Mouse (Mus musculus) liver, embryonic 13.5 days (tissue): ENCODE results near the gene Grm8. TPM values are rescaled to one million over a fixed set of nuclear protein-coding genes. Genes with fewer than 3 reads are reported as not detected.
A peak's percentile ranks its signal among the peaks of the same experiment; 100 is the strongest.

Source experiments
- ATAC-seq: fragments of 200-750 bp; cut with Nextera tagmentation; 2 replicates; pipeline ENCODE4 v1.8.0; 2017; ENCODE audit warnings: low read depth, mild to moderate bottlenecking, moderate number of reproducible peaks, moderate library complexity
- DNase-seq: peaks from one replicate; pipeline ENCODE4 v3.0.0; 2022
- H3K27ac ChIP-seq: fragments of 300-500 bp; sonication (generic); 2 replicates; pipeline ENCODE4 v1.5.1; 2015; ENCODE audit warnings: moderate library complexity, mild to moderate bottlenecking, inconsistent platforms
- H3K27me3 ChIP-seq: fragments of 300-500 bp; sonication (generic); 2 replicates; pipeline ENCODE4 v1.6.1; 2015; ENCODE audit warnings: mild to moderate bottlenecking, inconsistent platforms
- H3K36me3 ChIP-seq: fragments of 300-500 bp; sonication (generic); 2 replicates; pipeline ENCODE4 v1.6.1; 2015; ENCODE audit warnings: mild to moderate bottlenecking, inconsistent platforms
- H3K4me1 ChIP-seq: fragments of 300-500 bp; sonication (generic); replicated peaks from 2 replicates; pipeline ENCODE4 v1.6.1; 2015; ENCODE audit warnings: inconsistent platforms
- H3K4me2 ChIP-seq: fragments of 300-500 bp; sonication (generic); 2 replicates; pipeline ENCODE4 v1.6.1; 2015; ENCODE audit warnings: inconsistent platforms, mild to moderate bottlenecking, moderate library complexity
- H3K4me3 ChIP-seq: fragments of 300-500 bp; sonication (generic); replicated peaks from 2 replicates; pipeline ENCODE4 v1.5.1; 2015; ENCODE audit warnings: mild to moderate bottlenecking, inconsistent platforms
- H3K9ac ChIP-seq: fragments of 300-500 bp; sonication (generic); 2 replicates; pipeline ENCODE4 v1.6.1; 2015; ENCODE audit warnings: mild to moderate bottlenecking, inconsistent platforms
- H3K9me3 ChIP-seq: fragments of 300-500 bp; sonication (generic); replicated peaks from 2 replicates; pipeline ENCODE4 v1.6.1; 2016; ENCODE audit warnings: inconsistent platforms
- WGBS: fragments of 180-500 bp; shearing (Covaris S2); methylation state at CpG from one replicate; pipeline ENCODE4 v1.1.7; 2015; ENCODE audit not compliant: insufficient replicate concordance; 5-methylcytosine and 5-hydroxymethylcytosine counted together
- polyA plus RNA-seq: library from polyadenylated mRNA; unstranded; fragments of >200 nt; fragmentation: Nextera tagmentation; extraction: Ambion mirVana; gene quantifications from 2 replicates; pipeline ENCODE4 v1.2.1, GENCODE M21; 2015

Grm8 gene
- polyA plus RNA-seq, 1 experiment from 2014 or later, result 0.05 TPM

DNA sequence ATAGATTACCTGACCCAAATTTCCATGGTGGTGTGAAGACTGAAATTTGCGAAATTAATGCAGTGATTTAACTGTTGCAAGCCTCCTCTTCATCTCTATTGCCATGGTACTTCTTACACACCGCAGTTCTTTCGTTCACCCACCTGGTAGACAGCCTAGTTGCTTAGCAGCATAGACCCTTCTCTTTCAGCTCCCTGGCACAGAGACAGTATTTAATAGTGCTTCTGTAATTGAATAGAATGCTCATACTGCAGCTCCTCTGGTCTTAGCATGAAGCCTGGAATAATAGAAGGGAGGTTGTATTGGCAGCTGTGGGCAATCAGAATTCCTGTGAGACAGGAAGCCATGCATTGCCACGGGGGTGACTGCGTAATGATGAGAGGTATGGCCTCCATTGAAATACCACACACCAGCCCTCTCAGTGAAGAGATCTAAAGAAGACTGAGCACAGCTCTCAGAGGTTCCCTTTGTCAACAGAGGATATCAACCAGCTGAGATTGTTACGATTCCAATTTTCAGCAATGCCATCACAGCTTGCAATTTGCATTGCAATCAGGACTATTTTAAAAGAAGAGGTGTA, 178.6 kb downstream of the Grm8 start:
- H3K36me3 ChIP-seq, result no peaks in the 10 kb centered on the region
- no peak for DNase-seq
- no peak overlapping the region for H3K4me2 ChIP-seq
- H3K27me3 ChIP-seq, result no peaks in the 10 kb centered on the region
- H3K9ac ChIP-seq, result no peak overlapping the region
- no peaks in the 10 kb centered on the region for H3K9me3 ChIP-seq
- no peak overlapping the region for H3K27ac ChIP-seq
- no peak for ATAC-seq
- no peak overlapping the region for H3K4me3 ChIP-seq
- no peaks in the 10 kb centered on the region for H3K4me1 ChIP-seq
- 64% methylated on average over 6 of the region's 6 CpGs for WGBS

DNA sequence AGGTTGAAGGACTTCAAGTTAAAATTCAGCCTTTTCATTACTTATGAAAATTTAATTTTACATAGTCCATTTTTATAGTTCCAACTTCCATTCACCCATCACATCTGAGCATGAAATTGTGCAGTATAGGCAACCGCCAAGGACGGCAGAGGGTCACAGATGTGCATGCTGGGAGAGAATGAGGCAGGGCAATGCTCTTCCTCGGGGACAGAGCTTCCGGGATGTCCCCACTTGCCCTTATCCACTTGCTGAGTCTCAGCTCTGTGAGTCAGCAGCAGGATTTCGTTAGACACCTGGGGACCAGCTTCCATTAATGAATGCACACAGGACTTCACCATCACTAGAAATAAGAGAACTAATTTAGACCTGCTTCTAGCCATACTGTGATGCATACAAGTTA, 183.5 kb downstream of the Grm8 start:
- 52% methylated on average over 5 of the region's 5 CpGs for WGBS
- no peak overlapping the region for H3K4me3 ChIP-seq
- H3K27me3 ChIP-seq, result no peaks in the 10 kb centered on the region
- no peak overlapping the region for H3K27ac ChIP-seq
- no peak for ATAC-seq
- no peaks in the 10 kb centered on the region for H3K4me1 ChIP-seq
- no peak for DNase-seq
- no peaks in the 10 kb centered on the region for H3K36me3 ChIP-seq
- H3K9ac ChIP-seq, result no peak overlapping the region
- no peak overlapping the region for H3K4me2 ChIP-seq
- H3K9me3 ChIP-seq, result no peaks in the 10 kb centered on the region

DNA sequence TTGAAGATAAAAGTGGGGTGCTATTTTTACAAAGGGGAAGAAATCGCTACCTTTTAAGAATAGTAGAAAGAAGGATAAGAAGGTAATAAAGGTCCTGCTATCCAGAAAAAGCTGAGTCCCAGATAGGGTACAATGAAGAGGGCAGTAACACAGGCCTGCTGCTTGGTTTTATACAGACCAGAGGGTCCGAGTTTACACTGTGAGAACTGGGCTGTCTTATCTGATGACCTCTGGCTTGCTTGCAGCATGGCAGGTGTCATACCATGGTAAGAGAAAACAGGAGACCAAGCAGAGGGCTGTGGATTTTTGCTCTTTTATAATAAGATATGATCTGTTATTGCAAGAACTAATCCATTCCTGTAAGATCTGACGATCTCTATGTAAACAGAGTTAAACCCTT, 206.9 kb downstream of the Grm8 start:
- ATAC-seq (peak; percentile 59; the same call in 1 of the 2 replicates), DNase-seq (no peak)
- Histone ChIP-seq H3K36me3 (no peaks in the 10 kb centered on the region), H3K4me1 (no peaks in the 10 kb centered on the region), H3K27ac (no peak overlapping the region), H3K27me3 (no peaks in the 10 kb centered on the region), H3K4me2 (no peak overlapping the region), H3K9ac (no peak overlapping the region), H3K9me3 (no peaks in the 10 kb centered on the region), H3K4me3 (no peak overlapping the region)
- 56% methylated on average over 3 of the region's 3 CpGs for WGBS

DNA sequence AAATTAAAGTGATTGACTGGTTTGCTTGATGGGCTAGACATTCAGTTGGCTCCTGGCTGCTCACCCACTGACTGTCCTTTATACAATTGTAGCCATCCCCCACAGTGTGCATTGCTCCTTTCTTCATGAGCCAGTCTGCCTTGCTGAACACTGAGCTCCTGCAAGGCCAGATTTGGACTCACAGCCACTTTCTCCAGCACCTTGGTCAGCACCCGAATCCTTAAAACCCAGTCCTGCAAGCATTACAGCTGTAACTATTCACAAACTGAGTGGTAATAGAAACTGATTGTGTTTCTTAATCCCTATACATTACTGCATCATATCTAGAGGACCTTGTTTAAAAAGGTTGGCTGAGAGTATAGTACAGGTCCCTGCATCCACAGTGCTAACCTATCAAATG, 221.7 kb downstream of the Grm8 start:
- Histone ChIP-seq H3K27me3 (no peaks in the 10 kb centered on the region), H3K4me2 (no peak overlapping the region), H3K27ac (no peak overlapping the region), H3K9ac (no peak overlapping the region), H3K4me1 (no peaks in the 10 kb centered on the region), H3K9me3 (no peaks in the 10 kb centered on the region), H3K36me3 (no peaks in the 10 kb centered on the region), H3K4me3 (no peak overlapping the region)
- ATAC-seq, result no peak
- DNase-seq, result no peak
- 54% methylated on average over 1 of the region's 1 CpGs for WGBS

DNA sequence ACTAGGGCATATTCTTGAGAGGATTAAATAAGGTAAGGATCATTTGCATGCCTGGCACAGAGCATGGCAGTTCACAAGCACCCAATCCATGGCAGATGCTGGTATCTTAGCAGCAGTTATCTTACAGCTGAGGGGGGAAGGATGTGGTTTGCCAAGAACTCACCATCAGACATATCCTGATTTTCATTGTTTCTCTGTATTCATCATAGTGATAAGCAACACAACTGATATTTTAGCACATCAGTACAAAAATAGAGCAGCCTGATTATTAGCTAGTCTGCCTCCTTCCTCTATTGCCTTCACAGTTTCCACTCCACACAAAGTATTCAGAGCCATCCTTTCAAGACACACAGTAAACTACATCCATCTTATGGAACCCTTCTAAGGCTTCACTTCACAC, 230.6 kb downstream of the Grm8 start:
- ATAC-seq (no peak), DNase-seq (no peak)
- Histone ChIP-seq H3K9me3 (no peaks in the 10 kb centered on the region), H3K27ac (no peak overlapping the region), H3K9ac (no peak overlapping the region), H3K4me1 (no peaks in the 10 kb centered on the region), H3K4me2 (no peak overlapping the region), H3K27me3 (no peaks in the 10 kb centered on the region), H3K36me3 (no peaks in the 10 kb centered on the region), H3K4me3 (no peak overlapping the region)

DNA sequence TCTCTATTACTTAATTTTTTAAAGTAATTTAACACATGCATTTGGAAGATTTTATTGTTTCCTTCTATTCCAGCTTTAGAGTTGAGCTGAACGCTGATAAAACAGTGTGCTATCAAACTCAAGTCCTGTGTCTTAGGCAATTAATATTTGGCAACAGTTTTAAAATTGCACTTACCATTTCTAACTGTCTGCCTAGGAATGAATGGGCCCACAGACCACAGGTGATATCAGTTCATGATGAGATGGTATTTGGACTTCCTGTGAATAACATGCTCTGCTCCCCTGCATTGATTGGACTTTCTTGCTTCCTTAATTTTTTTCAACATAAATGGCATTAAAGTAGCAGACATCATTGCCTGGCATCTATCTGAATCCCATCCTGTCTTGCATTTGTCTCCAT, 232.8 kb downstream of the Grm8 start:
- WGBS, result 70% methylated on average over 1 of the region's 1 CpGs
- ATAC-seq, result no peak

DNA sequence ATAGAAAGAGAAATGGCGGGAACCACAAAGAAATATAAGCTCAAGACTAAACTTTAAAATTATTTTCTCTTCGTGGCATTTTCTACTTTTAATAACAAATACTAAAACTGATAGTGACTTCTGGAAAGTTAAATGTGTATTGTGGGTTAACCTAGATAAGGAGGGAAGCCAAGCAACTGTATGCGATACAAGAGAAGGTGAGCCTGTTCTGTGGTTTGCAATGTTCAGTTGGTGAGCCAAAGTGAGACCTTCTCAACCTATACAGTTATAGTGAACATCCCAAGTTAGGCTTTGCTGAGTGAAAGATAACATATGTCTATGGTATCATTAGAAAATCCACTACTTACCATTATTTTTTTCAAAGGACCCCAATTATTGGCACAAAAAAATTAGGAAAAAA, 233.6 kb downstream of the Grm8 start:
- Histone ChIP-seq H3K36me3 (no peaks in the 10 kb centered on the region), H3K4me1 (no peaks in the 10 kb centered on the region), H3K9ac (no peak overlapping the region), H3K4me2 (no peak overlapping the region), H3K4me3 (no peak overlapping the region), H3K27me3 (no peaks in the 10 kb centered on the region), H3K27ac (no peak overlapping the region), H3K9me3 (no peaks in the 10 kb centered on the region)
- peak; percentile 59; the same call in 1 of the 2 replicates for ATAC-seq
- no peak for DNase-seq
- 41% methylated on average over 3 of the region's 3 CpGs for WGBS

More for the DNA sequence above, 232.8 kb downstream of the Grm8 start:
- no peaks in the 10 kb centered on the region for H3K4me1 ChIP-seq
- no peaks in the 10 kb centered on the region for H3K36me3 ChIP-seq
- H3K4me2 ChIP-seq, result no peak overlapping the region
- no peaks in the 10 kb centered on the region for H3K27me3 ChIP-seq
- no peak overlapping the region for H3K9ac ChIP-seq
- H3K9me3 ChIP-seq, result no peaks in the 10 kb centered on the region
- no peak for DNase-seq
- H3K4me3 ChIP-seq, result no peak overlapping the region
- H3K27ac ChIP-seq, result no peak overlapping the region

DNA sequence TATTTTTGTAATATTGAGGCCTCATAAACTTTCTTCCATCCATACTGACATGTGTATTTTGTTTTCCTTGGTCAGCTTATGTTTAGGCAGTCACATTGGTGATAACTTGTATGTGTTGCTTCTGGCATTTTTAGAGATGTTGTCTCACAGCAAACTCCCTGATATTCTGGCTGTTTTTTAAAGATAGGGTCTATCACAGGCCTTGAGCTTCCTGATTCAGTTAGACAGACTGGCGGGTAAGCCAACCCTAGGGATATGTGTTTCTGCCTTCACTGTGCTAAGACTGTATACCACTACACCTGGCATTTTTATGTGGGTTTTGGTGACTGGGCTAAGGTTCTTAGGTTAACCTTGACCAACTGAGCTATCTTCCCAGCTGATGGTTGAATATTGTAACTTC, 239.8 kb downstream of the Grm8 start:
- H3K9ac ChIP-seq, result no peak overlapping the region
- H3K4me1 ChIP-seq, result no peaks in the 10 kb centered on the region; the same call in 1 of the 2 replicates
- WGBS, result 42% methylated on average over 1 of the region's 1 CpGs
- DNase-seq (no peak), ATAC-seq (peak; percentile 86)
- H3K36me3 ChIP-seq, result no peaks in the 10 kb centered on the region
- H3K9me3 ChIP-seq, result no peaks in the 10 kb centered on the region
- H3K4me2 ChIP-seq, result no peak overlapping the region
- H3K27me3 ChIP-seq, result no peaks in the 10 kb centered on the region
- H3K27ac ChIP-seq, result no peak overlapping the region
- H3K4me3 ChIP-seq, result no peak overlapping the region

DNA sequence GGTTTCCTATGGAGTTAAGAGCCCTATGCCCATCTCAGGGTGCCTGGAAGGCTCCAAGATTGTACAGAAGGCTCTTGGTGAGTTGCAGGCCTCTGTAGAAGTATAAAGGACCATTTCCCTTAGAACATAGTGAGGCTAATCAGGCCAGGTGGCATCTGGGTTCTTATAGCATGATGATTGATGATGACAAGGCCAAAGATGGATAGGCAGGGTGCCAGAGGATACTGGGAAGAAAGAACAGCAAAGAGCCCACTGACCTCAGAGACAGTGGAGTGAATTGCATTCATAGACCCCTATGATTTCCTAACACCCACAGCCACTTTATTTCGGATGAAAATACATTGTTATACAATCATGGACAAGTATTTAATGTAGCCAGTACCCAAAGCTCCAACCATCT, 242.1 kb downstream of the Grm8 start:
- Histone ChIP-seq H3K9me3 (no peaks in the 10 kb centered on the region), H3K27ac (no peak overlapping the region), H3K27me3 (no peaks in the 10 kb centered on the region), H3K9ac (no peak overlapping the region), H3K4me1 (peaks cover 9% of the 10 kb centered on the region), H3K4me2 (no peak overlapping the region), H3K4me3 (no peak overlapping the region), H3K36me3 (no peaks in the 10 kb centered on the region)
- WGBS, result 60% methylated on average over 1 of the region's 1 CpGs
- ATAC-seq (no peak), DNase-seq (no peak)

DNA sequence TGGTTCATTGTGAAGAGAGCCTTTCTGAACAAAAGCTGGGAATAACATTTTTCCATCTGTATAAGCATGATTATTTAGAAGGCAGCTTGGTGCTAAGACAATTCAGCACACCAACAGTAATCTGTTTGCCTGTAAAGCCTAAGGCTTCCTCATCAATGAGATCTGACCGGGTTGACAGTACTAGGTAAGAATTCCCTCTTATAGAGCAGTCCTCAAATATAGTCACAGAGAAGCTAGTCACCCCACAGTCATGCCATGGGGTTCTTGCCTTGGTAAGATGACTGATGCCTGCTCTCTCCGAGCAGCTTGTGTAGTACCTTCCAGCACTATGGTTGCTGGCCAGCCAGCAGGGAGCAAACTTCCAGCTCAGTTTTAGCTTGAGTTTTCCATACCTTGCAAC, 246.6 kb downstream of the Grm8 start:
- Histone ChIP-seq H3K9ac (no peak overlapping the region), H3K27ac (peak overlapping the region; percentile 50), H3K9me3 (no peaks in the 10 kb centered on the region), H3K36me3 (no peaks in the 10 kb centered on the region), H3K4me3 (no peak overlapping the region), H3K27me3 (no peaks in the 10 kb centered on the region), H3K4me2 (peak overlapping the region; percentile 30), H3K4me1 (peaks cover 17% of the 10 kb centered on the region)
- DNase-seq, result no peak
- 67% methylated on average over 2 of the region's 2 CpGs for WGBS
- ATAC-seq, result peak; percentile 54

DNA sequence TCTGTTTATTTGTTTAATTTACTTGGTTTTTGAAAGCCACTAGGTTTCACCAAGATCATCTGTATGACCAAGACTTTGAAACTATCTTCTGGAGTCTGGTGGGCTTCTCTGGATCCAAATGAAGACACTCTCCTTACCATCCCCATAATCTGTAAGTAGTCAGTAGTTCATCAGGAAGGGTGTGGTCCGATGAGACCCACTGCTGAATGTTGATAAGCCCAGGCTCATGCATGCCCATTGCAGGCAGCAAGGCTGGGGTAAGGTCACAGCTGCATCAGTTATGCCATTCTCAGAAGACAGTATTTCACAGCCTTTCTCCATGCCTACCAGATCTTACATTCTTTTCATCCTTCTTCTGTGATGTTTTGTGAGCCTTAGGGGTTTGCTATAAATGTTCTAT, 247.1 kb downstream of the Grm8 start:
- ATAC-seq (peak; percentile 100), DNase-seq (peak; percentile 56)
- Histone ChIP-seq H3K27me3 (no peaks in the 10 kb centered on the region), H3K4me3 (no peak overlapping the region), H3K36me3 (no peaks in the 10 kb centered on the region), H3K9me3 (no peaks in the 10 kb centered on the region), H3K4me1 (peaks cover 17% of the 10 kb centered on the region), H3K4me2 (peak overlapping the region; percentile 30), H3K27ac (peak overlapping the region; percentile 50), H3K9ac (no peak overlapping the region)
- 14% methylated on average over 1 of the region's 1 CpGs for WGBS

DNA sequence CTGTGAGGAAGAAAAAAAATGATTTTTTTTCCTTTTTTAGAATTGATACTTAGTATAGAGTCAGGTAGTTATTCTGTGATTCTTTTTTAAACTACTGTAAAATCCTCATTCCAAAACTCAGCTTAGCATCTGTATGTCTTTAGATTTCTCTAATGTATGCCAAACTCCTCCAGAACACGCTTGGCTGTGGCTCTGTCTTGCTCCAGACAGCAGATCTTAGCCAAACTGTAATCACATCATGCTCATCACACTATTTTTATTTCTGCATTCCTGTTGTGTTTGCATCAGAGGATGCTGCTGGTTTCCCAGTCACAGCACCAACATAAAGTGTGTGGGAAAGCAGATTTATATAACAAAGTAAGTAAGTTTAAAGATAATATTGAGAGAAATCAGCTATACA, 249.2 kb downstream of the Grm8 start:
- ATAC-seq (no peak), DNase-seq (no peak)
- Histone ChIP-seq H3K36me3 (no peaks in the 10 kb centered on the region), H3K4me1 (peaks cover 17% of the 10 kb centered on the region), H3K9me3 (no peaks in the 10 kb centered on the region), H3K4me3 (no peak overlapping the region), H3K4me2 (no peak overlapping the region), H3K27ac (no peak overlapping the region), H3K9ac (no peak overlapping the region), H3K27me3 (no peaks in the 10 kb centered on the region)
- 65% methylated on average over 1 of the region's 1 CpGs for WGBS
